Mouse (Mus musculus) midbrain, embryonic 13.5 days (tissue): ENCODE measurements around the gene Col26a1. TPM values are rescaled to one million over a fixed set of nuclear protein-coding genes. Genes with fewer than 3 reads are reported as not detected.

Source experiments
- ATAC-seq: fragments of 200-750 bp; cut with Nextera tagmentation; 2 replicates; pipeline ENCODE4 v1.8.0; 2017; ENCODE audit warnings: mild to moderate bottlenecking, moderate TSS enrichment, moderate library complexity
- H3K27ac ChIP-seq: fragments of 300-500 bp; sonication (generic); 2 replicates; pipeline ENCODE4 v1.5.1; 2015; ENCODE audit warnings: inconsistent platforms, mild to moderate bottlenecking, moderate library complexity
- H3K27me3 ChIP-seq: fragments of 300-500 bp; sonication (generic); 2 replicates; pipeline ENCODE4 v1.6.1; 2015; ENCODE audit warnings: mild to moderate bottlenecking, inconsistent platforms
- H3K36me3 ChIP-seq: fragments of 300-500 bp; sonication (generic); 2 replicates; pipeline ENCODE4 v1.6.1; 2015; ENCODE audit warnings: mild to moderate bottlenecking, inconsistent platforms
- H3K4me1 ChIP-seq: fragments of 300-500 bp; sonication (generic); replicated peaks from 2 replicates; pipeline ENCODE4 v1.6.1; 2015; ENCODE audit warnings: inconsistent platforms
- H3K4me2 ChIP-seq: fragments of 300-500 bp; sonication (generic); replicated peaks from 2 replicates; pipeline ENCODE4 v1.6.1; 2015; ENCODE audit warnings: moderate library complexity, mild to moderate bottlenecking, inconsistent platforms
- H3K4me3 ChIP-seq: fragments of 300-500 bp; sonication (generic); replicated peaks from 2 replicates; pipeline ENCODE4 v1.5.1; 2015; ENCODE audit warnings: mild to moderate bottlenecking, inconsistent platforms
- H3K9ac ChIP-seq: fragments of 300-500 bp; sonication (generic); replicated peaks from 2 replicates; pipeline ENCODE4 v1.6.1; 2015; ENCODE audit warnings: mild to moderate bottlenecking, inconsistent platforms
- H3K9me3 ChIP-seq: fragments of 300-500 bp; sonication (generic); 2 replicates; pipeline ENCODE4 v1.6.1; 2016; ENCODE audit warnings: mild to moderate bottlenecking, inconsistent platforms
- WGBS: fragments of 180-500 bp; shearing (Covaris S2); methylation state at CpG from one replicate; pipeline ENCODE4 v1.1.7; 2015; 5-methylcytosine and 5-hydroxymethylcytosine counted together
- polyA plus RNA-seq: library from polyadenylated mRNA; unstranded; fragments of >200 nt; fragmentation: Nextera tagmentation; extraction: Ambion mirVana; gene quantifications from 2 replicates; pipeline ENCODE4 v1.2.1, GENCODE M21; 2015

Gene Col26a1
- polyA plus RNA-seq, 1 experiment from 2014 or later, result 19.0 TPM

- WGBS, result 46% methylated on average over 9 of the region's 9 CpGs
- ATAC-seq, result peak; percentile 40
- H3K4me1 ChIP-seq, result peaks cover 17% of the 10 kb centered on the region
- H3K36me3 ChIP-seq, result peaks cover 20% of the 10 kb centered on the region
- no peaks in the 10 kb centered on the region for H3K27me3 ChIP-seq
- peak overlapping the region; percentile 72 for H3K4me2 ChIP-seq
- peak overlapping the region; percentile 51; the same call in 1 of the 2 replicates for H3K9ac ChIP-seq
- H3K27ac ChIP-seq, result 0 out of 2 replicates have a peak overlapping the region, but pooled peaks have one; percentile 32
- H3K4me3 ChIP-seq, result peak overlapping the region; percentile 60
- H3K9me3 ChIP-seq, result no peaks in the 10 kb centered on the region
Observed at GRCm38 (mm10) chr5:136907587-136907986, 24.6 kb upstream of the Col26a1 start.

- Histone ChIP-seq H3K4me2 (no peak overlapping the region), H3K27ac (no peak overlapping the region), H3K9ac (no peak overlapping the region), H3K4me1 (peaks cover 17% of the 10 kb centered on the region), H3K27me3 (no peaks in the 10 kb centered on the region), H3K9me3 (no peaks in the 10 kb centered on the region), H3K36me3 (peaks cover under 1% of the 10 kb centered on the region), H3K4me3 (no peak overlapping the region)
- no peak for ATAC-seq
- 56% methylated on average over 7 of the region's 7 CpGs for WGBS
Observed at GRCm38 (mm10) chr5:136905630-136906029, 22.6 kb upstream of the Col26a1 start.

GRCm38 (mm10) chr5:136904621-136905020 is 21.6 kb upstream of the Col26a1 start:
- H3K27ac ChIP-seq, result no peak overlapping the region
- H3K4me1 ChIP-seq, result peaks cover 16% of the 10 kb centered on the region
- no peaks in the 10 kb centered on the region for H3K36me3 ChIP-seq
- H3K9ac ChIP-seq, result no peak overlapping the region
- no peaks in the 10 kb centered on the region for H3K9me3 ChIP-seq
- WGBS, result 56% methylated on average over 3 of the region's 3 CpGs
- ATAC-seq, result no peak
- no peak overlapping the region for H3K4me3 ChIP-seq
- H3K4me2 ChIP-seq, result no peak overlapping the region
- H3K27me3 ChIP-seq, result no peaks in the 10 kb centered on the region

- WGBS, result 72% methylated on average over 10 of the region's 10 CpGs
- H3K9ac ChIP-seq, result no peak overlapping the region
- ATAC-seq, result no peak
- no peaks in the 10 kb centered on the region for H3K36me3 ChIP-seq
- H3K27me3 ChIP-seq, result no peaks in the 10 kb centered on the region
- H3K9me3 ChIP-seq, result no peaks in the 10 kb centered on the region
- 0 out of 2 replicates have a peak, but pooled peaks cover 3% of the 10 kb centered on the region for H3K4me1 ChIP-seq
- no peak overlapping the region for H3K4me3 ChIP-seq
- no peak overlapping the region for H3K4me2 ChIP-seq
- H3K27ac ChIP-seq, result no peak overlapping the region
Observed at GRCm38 (mm10) chr5:136895529-136895963, 12.5 kb upstream of the Col26a1 start.

- ATAC-seq, result no peak
- 78% methylated on average over 25 of the region's 25 CpGs for WGBS
- no peak overlapping the region for H3K4me2 ChIP-seq
Observed at GRCm38 (mm10) chr5:136894840-136895528, 12.0 kb upstream of the Col26a1 start.

GRCm38 (mm10) chr5:136888539-136889355 is 5.7 kb upstream of the Col26a1 start:
- Histone ChIP-seq H3K4me3 (no peak overlapping the region), H3K4me1 (no peaks in the 10 kb centered on the region; the same call in 1 of the 2 replicates), H3K9ac (no peak overlapping the region), H3K4me2 (no peak overlapping the region), H3K36me3 (no peaks in the 10 kb centered on the region), H3K27me3 (peaks cover 11% of the 10 kb centered on the region), H3K27ac (no peak overlapping the region), H3K9me3 (no peaks in the 10 kb centered on the region)
- WGBS, result 70% methylated on average over 19 of the region's 19 CpGs
- no peak for ATAC-seq

More at GRCm38 (mm10) chr5:136894840-136895528, 12.0 kb upstream of the Col26a1 start:
- Histone ChIP-seq H3K9me3 (no peaks in the 10 kb centered on the region), H3K27ac (no peak overlapping the region), H3K27me3 (no peaks in the 10 kb centered on the region), H3K9ac (no peak overlapping the region), H3K36me3 (no peaks in the 10 kb centered on the region), H3K4me1 (no peaks in the 10 kb centered on the region), H3K4me3 (no peak overlapping the region)

- peaks cover 28% of the 10 kb centered on the region for H3K27me3 ChIP-seq
- H3K9me3 ChIP-seq, result no peaks in the 10 kb centered on the region
- H3K27ac ChIP-seq, result no peak overlapping the region
- no peak overlapping the region for H3K4me3 ChIP-seq
- H3K4me1 ChIP-seq, result peaks cover 15% of the 10 kb centered on the region
- H3K4me2 ChIP-seq, result no peak overlapping the region
- ATAC-seq, result no peak
- no peak overlapping the region for H3K9ac ChIP-seq
- WGBS, result 33% methylated on average over 7 of the region's 7 CpGs
- H3K36me3 ChIP-seq, result no peaks in the 10 kb centered on the region
Observed at GRCm38 (mm10) chr5:136886957-136887356, 3.9 kb upstream of the Col26a1 start.

GRCm38 (mm10) chr5:136882055-136882787 is 788 bp downstream of the Col26a1 start:
- peak overlapping the region; percentile 49 for H3K4me3 ChIP-seq
- H3K9me3 ChIP-seq, result no peaks in the 10 kb centered on the region
- peak overlapping the region; percentile 69 for H3K9ac ChIP-seq
- 0 out of 2 replicates have a peak, but pooled peaks have one; percentile 30 for ATAC-seq
- H3K27me3 ChIP-seq, result peaks cover 44% of the 10 kb centered on the region
- under 1% methylated on average over 47 of the region's 47 CpGs for WGBS
- H3K36me3 ChIP-seq, result no peaks in the 10 kb centered on the region
- H3K4me1 ChIP-seq, result peaks cover 20% of the 10 kb centered on the region
- no peak overlapping the region for H3K27ac ChIP-seq
- peak overlapping the region; percentile 77 for H3K4me2 ChIP-seq

GRCm38 (mm10) chr5:136881380-136882009 is 1.5 kb downstream of the Col26a1 start:
- Histone ChIP-seq H3K27me3 (peaks cover 44% of the 10 kb centered on the region), H3K4me3 (peak overlapping the region; percentile 49), H3K4me2 (peak overlapping the region; percentile 77), H3K9ac (peak overlapping the region; percentile 49; the same call in 1 of the 2 replicates), H3K27ac (no peak overlapping the region), H3K4me1 (peaks cover 20% of the 10 kb centered on the region), H3K36me3 (no peaks in the 10 kb centered on the region), H3K9me3 (no peaks in the 10 kb centered on the region)
- WGBS, result 4% methylated on average over 39 of the region's 39 CpGs
- peak; percentile 74; the same call in 1 of the 2 replicates for ATAC-seq

GRCm38 (mm10) chr5:136880101-136880500 is 2.9 kb downstream of the Col26a1 start:
- 87% methylated on average over 8 of the region's 8 CpGs for WGBS
- no peak for ATAC-seq

GRCm38 (mm10) chr5:136874271-136874670 is 8.7 kb downstream of the Col26a1 start:
- H3K27ac ChIP-seq, result no peak overlapping the region
- H3K36me3 ChIP-seq, result no peaks in the 10 kb centered on the region
- no peak overlapping the region for H3K4me3 ChIP-seq
- ATAC-seq, result no peak
- 79% methylated on average over 10 of the region's 10 CpGs for WGBS
- no peak overlapping the region for H3K4me2 ChIP-seq
- no peak overlapping the region for H3K9ac ChIP-seq
- no peaks in the 10 kb centered on the region for H3K9me3 ChIP-seq
- H3K4me1 ChIP-seq, result no peaks in the 10 kb centered on the region
- no peaks in the 10 kb centered on the region for H3K27me3 ChIP-seq

More at GRCm38 (mm10) chr5:136880101-136880500, 2.9 kb downstream of the Col26a1 start:
- Histone ChIP-seq H3K4me1 (peaks cover 20% of the 10 kb centered on the region), H3K36me3 (no peaks in the 10 kb centered on the region), H3K9ac (no peak overlapping the region), H3K9me3 (no peaks in the 10 kb centered on the region), H3K27me3 (peaks cover 44% of the 10 kb centered on the region), H3K4me2 (no peak overlapping the region), H3K27ac (no peak overlapping the region), H3K4me3 (no peak overlapping the region)
